Mouse (Mus musculus): ENCODE data around the gene Stk16.
"Not testable (repeated sequence)": the region's sequence is repeated elsewhere in the genome, so short reads cannot be mapped to it uniquely, and the experiment has no call there.

Stk16 gene

DNA sequence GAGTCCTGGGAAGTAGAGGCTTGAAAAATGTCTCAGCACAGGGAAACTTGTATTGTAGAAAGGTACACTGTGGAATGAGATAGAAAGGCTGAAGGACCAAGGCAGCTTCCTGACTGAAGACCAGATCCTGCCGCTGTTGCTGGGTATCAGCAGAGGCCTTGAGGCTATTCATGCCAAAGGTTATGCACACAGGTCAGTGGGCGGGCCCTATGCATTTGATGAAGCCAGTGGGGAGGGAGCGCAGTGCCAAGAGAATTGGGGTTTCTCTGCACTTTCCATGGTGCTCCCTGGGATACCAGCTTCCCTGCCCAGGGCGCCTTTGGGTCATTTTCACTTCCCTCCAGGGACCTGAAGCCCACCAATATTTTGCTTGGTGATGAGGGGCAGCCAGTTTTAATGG, 1.9 kb downstream of the Stk16 start:
- intact Hi-C loops (cut with DNase I): no loop called here

DNA sequence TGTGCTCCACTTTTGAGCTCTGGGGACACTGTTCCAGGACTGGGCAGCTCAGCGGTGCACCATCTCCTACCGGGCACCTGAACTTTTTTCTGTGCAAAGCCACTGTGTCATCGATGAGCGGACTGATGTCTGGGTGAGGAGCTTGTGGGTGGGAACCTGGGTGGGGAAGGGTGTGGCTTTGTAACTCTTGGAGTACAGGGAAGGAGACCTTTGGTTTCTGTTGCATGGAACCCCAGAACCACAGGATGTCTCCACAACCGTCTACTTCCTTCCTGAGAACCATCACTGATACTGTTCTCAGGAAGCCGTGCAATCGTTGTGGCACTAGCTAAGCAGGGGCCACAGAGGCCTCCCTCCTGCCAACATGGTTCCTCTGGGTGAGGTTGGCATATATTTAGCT, 2.5 kb downstream of the Stk16 start:
- intact Hi-C loops (cut with DNase I): no loop called here

DNA sequence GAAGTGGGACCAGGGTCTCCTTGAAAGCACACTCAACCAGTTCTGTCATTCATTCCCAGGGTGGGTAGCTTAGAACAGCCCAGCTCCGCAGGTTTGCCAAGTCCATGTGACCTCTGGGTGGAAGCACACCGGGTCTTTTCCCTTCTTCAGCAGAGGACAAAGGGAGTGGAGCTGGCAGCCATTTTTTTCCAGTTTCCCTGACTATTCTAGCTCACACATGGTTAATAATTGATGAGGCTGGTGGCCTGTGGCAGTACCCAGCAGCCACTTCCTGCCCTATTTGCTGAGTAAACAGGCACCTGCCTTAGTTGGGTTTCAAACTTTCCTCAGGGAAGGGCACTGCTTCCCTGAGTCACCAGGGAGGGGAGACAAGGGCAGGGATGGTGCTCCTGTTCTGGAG, 3.8 kb downstream of the Stk16 start:
- intact Hi-C loops (cut with DNase I): no loop called here

DNA sequence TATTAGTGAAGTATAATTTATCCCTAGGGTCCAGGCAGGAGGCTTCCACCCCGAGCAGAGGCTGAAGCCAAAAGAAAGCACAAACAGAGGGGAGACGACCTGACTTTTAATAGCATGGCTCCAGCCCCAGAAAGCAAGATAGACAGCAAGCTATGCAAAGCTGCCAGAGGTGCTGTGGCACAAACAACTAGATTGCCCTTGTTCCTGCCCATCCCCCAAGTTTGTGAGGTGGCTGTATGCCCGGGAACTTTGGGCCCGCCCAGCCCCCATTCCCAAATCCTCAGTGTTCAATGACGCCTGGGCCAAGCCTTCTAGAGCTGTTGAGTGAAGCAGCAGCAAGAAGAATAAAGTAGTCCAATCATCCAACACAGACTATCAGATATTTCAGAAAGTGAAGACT, 4.2 kb downstream of the Stk16 start:
- intact Hi-C loops (cut with DNase I): no loop called here

DNA sequence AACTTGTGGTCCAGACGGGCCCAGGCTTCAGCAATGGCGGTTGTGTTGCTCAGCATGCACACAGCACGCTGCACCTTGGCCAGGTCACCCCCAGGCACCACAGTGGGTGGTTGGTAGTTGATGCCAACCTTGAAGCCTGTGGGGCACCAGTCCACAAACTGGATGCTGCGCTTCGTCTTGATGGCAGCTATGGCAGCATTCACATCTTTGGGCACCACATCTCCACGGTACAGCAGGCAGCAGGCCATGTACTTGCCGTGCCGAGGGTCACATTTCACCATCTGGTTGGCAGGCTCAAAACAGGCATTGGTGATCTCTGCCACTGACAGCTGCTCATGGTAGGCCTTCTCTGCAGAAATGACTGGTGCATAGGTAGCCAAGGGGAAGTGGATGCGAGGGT, 5.1 kb downstream of the Stk16 start:
- intact Hi-C loops (cut with DNase I): no loop called here

DNA sequence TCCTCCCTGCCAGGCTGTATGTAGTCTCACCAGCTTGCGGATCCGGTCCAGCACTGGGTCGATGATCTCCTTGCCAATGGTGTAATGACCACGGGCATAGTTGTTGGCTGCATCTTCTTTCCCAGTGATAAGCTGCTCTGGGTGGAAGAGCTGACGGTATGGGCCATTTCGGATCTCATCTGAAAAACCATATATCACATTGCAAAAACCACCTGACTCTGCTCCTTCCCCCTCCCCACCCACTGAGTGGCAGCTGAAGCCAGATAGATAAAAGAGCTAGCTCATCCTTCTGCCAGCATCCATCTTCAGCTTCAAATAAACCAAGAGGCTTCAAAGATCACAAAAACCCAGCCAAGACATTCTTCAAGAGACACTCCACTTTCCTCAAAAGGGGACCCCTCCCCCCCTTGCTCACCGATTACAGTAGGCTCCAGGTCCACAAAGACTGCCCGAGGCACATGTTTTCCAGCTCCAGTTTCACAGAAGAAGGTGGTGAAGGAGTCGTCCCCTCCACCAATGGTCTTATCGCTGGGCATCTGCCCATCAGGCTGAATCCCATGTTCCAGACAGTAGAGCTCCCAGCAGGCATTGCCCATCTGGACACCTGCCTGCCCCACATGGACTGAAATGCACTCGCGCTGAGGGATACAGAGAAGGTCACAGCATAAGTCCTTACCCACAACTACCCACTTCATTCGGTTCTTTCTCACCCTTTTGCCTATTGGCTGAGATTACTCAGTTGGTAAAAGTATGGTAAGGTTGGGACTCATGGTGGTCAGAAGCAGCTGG, 6.4 kb downstream of the Stk16 start:
- intact Hi-C loops (cut with DNase I): no loop called here

DNA sequence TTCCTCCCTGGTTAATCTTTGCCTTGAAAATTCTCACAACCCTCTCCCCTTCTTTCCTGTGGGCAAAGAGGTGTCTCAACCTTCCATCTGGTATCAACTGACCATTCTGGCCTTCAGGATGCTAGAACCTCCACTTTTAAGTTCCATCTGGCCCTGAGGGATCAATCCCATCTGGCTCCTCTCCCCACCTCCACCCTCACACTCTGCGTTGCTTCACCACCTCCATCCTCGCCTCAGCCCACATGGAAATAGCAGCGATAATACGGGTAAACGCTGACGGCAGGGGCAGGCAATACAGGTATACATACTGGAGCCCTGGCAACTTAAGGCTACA, 7.2 kb downstream of the Stk16 start:
- intact Hi-C loops (cut with DNase I): no loop called here

DNA sequence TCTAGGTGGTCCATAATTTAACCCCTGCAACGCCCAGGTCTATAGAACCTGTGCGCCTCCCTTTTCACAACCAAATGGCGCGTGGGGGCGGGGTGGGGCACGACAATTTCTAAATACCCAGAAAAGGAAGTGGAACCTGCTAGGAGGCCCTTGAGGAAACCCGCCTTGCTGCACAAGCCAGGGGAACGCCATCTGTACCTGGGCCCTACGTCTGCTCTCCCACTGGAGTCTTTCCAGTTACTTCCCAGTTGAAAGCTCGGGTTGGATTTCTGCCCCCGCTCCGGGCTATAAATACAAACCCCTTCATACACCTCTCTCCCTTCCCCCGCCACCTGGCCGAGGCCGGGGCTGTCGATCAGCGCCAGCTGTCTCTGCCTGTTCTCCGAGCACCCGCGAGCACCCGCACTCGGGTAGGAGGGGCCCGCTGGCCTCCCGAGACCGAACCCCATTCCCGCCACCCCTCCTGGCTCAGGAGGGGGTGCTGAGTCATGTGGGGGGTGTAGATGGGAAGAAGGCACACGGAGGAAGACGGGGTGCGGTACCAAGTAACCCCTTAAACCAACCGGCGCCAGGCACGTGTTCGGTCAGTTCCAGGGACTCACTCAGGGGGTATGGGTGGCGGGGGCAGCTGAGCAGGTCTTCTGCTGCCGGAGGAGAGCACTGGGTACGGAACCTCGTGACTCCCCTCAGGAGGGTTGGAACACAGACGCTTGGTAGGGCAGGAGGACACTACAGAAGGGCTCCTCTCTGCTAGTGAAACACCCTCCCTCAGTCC, 7.8 kb downstream of the Stk16 start:
- intact Hi-C loops (cut with DNase I): no loop called here

DNA sequence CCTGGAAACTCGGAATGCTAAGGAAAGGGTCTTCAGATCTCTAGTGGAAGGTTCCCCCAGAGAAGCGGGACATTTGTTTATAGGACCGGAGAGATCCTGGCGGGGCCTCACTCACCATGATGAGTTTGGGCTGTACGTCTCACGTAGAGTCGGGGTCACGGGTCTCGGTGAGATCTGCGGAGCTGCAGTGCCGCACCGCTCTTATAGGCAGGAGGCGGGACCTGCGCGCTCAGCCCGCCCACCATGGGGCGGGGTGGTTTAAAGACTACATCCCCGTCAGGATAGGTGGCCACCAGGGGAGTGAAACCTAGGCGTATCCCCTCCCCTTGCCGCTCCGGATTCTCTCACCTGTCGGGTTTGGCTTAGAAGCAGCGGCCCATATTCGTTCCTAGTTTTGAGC, 8.4 kb downstream of the Stk16 start:
- intact Hi-C loops (cut with DNase I): no loop called here

DNA sequence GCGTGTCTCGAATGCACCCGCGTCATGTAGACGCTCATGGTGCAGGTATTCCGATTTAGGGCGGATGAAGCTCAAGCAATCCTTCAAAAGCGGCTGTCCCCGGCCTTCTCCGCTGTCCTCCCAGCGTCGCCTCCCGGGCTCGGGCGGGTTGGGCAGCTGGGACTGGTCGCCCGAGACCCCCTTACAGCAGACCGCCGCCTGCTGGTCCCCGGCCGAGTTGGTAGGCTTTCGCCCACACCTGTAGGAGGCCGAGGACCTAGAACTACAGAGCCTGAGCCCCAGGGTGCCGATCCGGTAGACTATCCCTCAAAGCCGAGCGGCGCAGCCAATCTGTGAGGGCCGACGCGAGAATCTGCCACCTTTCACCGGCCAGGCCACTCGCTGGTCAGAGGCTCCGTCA, 8.9 kb downstream of the Stk16 start, which contains the start of gene Tuba4a:
Tuba4a (minus strand) TSS at position 335 of the 400 bp plus-strand sequence.
- intact Hi-C loops (cut with DNase I): no loop called here

DNA sequence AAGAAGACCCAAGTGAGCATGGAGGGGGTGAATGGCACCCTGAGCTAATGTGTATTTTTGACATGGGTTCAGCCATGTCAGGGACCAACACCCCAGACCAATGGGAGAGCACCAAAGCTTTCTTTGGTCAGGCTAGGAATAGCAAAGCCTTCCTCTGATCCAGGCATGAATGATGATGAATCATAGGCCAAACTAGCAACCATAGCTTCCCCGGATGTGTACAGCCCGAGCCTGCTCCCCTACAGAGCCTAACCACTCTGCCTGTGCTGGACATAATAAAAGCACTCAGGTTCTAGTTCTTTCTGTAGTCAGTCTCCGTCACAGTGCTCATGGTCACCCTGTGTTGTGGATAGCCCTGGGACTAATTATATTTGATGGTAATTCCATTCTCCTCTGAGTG, 10.9 kb downstream of the Stk16 start:
- intact Hi-C loops (cut with DNase I): no loop called here

DNA sequence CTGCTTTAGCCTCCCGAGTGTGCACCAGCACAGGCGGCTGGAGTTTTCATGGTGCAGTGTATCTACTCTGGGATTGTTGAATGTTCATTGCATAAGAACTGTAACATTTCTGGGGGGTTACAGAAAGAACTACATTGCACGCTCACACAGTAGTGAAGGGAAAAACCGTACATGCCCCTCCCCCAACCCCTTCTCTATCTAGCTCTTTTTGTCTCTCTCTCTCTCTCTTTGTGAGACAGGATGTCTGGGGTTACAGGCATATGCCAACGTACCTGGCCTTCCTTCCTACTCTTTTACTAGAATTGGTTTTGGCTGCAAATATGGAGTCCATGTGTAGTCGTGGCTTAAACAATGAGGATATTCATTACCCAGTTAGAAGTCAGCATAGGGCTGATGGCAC, 12.3 kb downstream of the Stk16 start:
- intact Hi-C loops (cut with DNase I): no loop called here

DNA sequence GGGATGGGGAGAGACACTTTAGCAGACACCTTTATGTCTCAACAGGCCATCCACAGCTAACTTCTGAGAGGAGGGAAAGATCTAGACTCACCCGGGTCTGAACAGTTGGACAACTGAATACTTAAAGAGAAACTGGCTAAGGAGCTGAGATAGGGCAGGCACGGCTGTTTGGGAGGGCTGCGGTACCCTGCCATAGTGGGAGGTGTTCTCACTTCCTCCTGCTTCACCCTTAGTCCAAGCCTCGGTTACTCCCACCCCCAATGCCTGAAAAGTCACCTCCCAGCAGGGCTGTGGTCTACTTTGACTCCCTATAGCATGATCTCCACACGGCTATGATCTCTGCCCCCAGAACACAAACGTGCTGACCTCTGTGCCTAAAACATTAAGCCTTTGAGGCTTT, 12.9 kb downstream of the Stk16 start:
- intact Hi-C loops (cut with DNase I): no loop called here

DNA sequence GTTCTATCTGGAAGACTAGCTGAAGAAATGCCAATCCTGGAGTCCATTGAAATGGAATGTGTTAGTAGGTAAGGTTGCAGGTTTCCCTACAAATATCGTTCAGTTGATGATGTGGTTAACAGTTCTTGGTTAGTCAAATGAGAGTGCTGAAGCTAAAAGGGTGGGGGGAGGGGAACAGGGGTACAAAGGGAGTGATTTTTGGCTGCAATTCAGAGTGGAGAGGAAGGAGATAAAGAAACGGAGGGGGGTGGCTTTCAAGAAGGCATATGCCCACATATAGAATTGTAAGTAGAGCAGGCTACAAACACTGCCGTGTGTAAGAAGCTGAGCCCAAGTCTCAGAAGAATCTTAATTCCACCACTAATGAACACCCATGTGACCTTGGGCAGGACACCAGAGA, 14.8 kb downstream of the Stk16 start:
- intact Hi-C loops (cut with DNase I): no loop called here

DNA sequence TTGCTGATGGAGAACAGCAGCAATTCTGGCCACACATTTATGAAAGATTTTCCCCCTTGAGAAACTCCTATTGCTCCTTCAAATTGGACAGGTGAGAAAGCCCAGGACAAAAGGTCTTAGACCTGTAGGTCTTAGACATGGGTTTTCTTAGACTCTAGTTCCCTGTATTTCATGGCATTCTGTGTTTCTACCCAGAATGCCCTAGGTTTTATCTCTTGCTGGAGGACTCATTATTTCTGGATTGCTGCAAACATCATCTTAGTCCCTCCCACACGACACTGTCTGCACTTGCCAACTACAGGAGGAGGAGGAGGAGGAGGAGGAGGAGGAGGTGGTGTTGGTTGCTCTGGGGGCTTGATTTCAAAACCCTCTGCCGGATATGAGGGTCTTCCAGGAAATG, 15.5 kb downstream of the Stk16 start:
- intact Hi-C loops (cut with DNase I): no loop called here

DNA sequence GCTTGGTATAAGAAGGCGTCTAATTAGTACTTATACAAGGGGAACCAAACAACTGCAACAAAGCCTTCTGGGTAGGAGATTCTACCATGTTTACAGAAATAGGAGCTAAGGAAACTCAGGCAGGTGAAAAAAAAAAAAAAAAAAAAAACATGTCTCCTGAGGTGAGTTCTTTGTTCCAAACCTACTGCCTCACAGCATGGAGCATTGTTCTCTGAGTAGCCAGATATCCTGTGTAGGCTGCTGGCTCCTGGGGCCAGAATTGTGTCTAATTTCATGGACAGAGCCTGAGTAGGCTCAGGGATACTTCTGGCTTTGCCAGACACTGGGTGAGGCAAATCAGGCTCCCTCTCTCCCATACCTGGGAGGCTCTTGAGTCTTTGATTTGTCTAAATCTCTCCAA, 17.0 kb downstream of the Stk16 start:
- intact Hi-C loops (cut with DNase I): no loop called here

DNA sequence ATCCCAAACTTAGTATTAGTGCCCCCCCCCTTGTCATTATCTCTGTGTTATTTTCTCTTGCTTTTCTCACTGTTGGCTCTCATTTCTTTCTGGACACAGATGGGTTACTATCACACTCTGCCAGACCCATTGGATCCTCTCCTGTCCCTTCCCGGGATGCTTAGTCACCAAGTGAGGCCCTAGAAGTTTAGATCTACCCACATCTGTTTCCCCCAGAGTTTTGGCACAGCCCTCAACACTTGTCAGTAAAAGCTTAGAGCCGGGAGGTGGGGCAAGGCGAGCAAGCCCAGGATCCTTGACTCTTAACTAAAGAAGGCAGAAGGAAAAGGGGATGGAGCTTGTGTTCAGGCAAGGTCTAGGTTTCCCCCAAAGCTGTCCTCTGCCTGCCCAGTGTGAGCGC, 18.5 kb downstream of the Stk16 start:
- intact Hi-C loops (cut with DNase I): no loop called here

DNA sequence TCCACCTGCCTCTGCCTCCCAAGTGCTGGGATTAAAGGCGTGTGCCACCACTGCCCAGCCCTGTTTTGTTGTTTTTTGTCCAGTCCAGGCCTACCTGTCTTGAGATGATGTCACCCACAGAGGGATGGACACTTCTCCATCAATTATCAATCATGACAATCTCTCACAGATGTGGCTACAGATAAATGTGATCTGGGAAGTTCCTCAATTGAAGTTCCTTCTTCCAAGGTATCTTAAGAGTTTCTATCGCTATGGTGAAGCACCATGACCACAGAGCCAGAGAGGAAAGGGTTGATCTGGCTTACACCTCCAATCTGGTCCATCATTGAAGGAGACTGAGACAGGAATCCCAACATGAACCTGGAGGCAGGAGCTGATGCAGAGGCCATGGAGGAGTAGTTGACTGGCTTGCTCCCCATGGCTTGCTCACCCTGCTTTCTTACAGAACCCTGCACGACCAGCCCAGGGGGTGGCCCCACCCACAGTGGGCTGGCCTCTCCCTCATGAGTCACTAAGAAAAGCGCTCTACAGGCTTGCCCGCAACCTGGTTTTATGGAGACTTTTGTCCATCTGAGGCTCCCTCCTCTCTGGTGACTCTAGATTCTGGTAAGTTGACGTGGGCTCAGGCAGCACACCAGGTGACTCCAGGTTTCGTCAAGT, 19.8 kb downstream of the Stk16 start:
- intact Hi-C loops (cut with DNase I): no loop called here

DNA sequence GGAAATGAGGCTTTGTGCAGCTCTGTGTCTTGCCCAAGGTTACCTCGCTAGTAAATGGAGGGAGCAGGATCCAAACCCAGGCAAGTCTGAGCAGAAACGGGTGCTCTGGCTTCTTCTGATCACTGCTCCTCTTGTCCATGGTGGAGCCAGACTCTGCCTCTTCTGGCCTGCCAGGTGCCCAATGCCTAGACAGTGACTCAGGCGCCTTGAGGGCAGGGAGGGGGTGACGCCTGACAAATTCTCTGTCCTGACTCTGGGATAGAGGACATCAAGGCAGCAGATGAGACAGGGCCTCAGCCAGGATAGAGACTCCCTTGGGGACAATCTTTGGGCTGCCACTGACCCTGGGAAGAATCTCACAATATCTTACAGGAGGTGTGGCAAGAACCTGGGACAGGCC, 20.6 kb downstream of the Stk16 start:
- intact Hi-C loops (cut with DNase I): no loop called here

DNA sequence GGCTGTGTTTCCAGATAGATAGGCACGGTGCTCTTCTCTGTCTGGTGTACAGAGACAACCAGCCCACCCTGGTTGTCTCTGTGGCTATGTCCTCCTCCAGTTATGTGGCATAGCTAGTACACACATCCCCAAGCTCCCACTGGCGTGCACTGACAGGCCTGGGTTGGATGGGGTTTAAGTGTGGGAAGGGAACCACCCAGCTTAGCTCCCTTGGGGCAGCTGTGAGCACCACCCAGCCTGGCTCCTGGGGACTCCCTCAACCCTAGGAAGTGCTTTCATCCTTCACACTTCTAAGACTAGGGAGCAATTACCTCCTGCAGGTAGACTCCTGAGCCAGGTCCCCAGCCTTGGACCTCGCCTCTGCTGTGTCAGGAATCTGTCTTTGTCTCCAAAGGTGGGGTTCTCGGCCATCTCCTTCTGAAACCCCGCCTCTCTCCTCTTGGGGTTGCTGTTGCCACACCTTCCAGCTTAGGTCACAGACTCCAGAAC, 21.1 kb downstream of the Stk16 start, which contains the start of gene A630095N17Rik:
A630095N17Rik (minus strand) TSS at position 439 of the 489 bp plus-strand sequence.
- intact Hi-C loops (cut with DNase I): no loop called here

DNA sequence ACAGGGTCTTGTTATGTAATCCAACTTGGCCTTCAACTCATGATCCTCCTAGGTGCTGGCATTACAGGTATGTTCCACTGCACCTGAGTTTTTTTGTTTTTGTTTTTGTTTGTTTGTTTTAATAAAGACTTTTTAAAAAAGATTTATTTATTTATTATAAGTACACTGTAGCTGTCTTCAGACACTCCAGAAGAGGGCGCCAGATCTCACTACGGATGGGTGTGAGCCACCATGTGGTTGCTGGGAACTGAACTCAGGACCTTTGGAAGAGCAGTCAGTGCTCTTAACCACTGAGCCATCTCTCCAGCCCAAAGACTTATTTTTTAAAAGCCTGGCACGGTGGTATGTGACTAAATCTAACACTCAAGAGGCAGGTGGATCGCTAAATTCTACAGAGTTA, 21.9 kb downstream of the Stk16 start:
- intact Hi-C loops (cut with DNase I): not testable (repeated sequence)

DNA sequence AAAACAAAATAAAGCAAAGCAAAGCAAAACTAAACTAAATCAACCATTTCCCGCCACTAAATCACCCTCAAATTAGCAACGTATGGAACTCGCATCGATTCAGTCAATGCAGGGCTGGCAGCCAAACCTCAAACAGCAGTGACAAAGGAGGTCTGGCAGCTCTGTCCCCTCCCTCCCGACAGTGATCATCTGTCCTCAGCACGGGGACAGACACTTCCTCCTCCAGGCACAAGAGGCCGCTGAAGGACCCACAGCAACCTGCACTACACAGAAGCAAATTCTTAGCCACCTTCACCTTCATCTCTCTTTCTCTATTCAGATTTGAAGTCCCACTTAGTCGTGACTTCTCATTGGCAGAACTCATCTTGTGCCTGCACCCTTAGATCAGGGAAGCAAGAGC, 24.0 kb downstream of the Stk16 start:
- intact Hi-C loops (cut with DNase I): no loop called here

Measured in adrenal gland (tissue).